Mouse (Mus musculus) CH12.LX (cell line): ENCODE measurements at regions not wholly inside any gene's neighbourhood (a gene's known extent, or its start where the extent isn't known, plus 50 kb on each side); places are given as distances from the start of the nearest gene placed in this dataset.
A peak's percentile ranks its signal among the peaks of the same experiment; 100 is the strongest.

ENCODE experiments used
- DNase-seq: peaks from one replicate; pipeline ENCODE4 v3.0.0-alpha.2; 2013; ENCODE audit errors: extremely low read depth
- H3K27ac ChIP-seq: 2 replicates; pipeline ENCODE4 v1.5.1; 2012; ENCODE audit warnings: low read depth, mild to moderate bottlenecking, control low read depth, moderate library complexity; ENCODE audit not compliant: insufficient read depth
- H3K27me3 ChIP-seq: replicated peaks from 2 replicates; pipeline ENCODE3; 2012; ENCODE audit warnings: inconsistent platforms
- H3K36me3 ChIP-seq, 2 experiments: replicated peaks in 1 of 2; 2 replicates each; pipeline versions ENCODE3 to v1.6.1; 2012; ENCODE audit warnings: inconsistent platforms in 1 of 2, low read length in 1 of 2, mild to moderate bottlenecking in 1 of 2, mixed read lengths in 1 of 2, moderate library complexity in 1 of 2; ENCODE audit not compliant: control insufficient read depth in 1 of 2, insufficient read depth in 1 of 2
- H3K4me1 ChIP-seq, 2 experiments: 2 replicates each; pipeline ENCODE4 v1.6.1; 2012; ENCODE audit warnings: inconsistent platforms in 1 of 2, moderate library complexity in 1 of 2; ENCODE audit not compliant: insufficient read depth in 2 of 2, control insufficient read depth in 1 of 2
- H3K4me2 ChIP-seq: 2 replicates; pipeline ENCODE4 v1.6.1; 2012; ENCODE audit warnings: low read depth, mild to moderate bottlenecking, control low read depth; ENCODE audit not compliant: poor library complexity, insufficient read depth, severe bottlenecking
- H3K4me3 ChIP-seq, 3 experiments: fragments of 150-350 bp in 1 of 3; sonication (generic) in 1 of 3; replicated peaks in 1 of 3; 2 replicates each; pipeline versions ENCODE3 to v1.5.1; 2011 to 2012; ENCODE audit warnings: low read depth in 2 of 3, low read length in 2 of 3, mild to moderate bottlenecking in 2 of 3, moderate library complexity in 2 of 3, control low read depth in 1 of 3, improper control_type of control experiment in 1 of 3, inconsistent platforms in 1 of 3, mixed read lengths in 1 of 3; ENCODE audit not compliant: poor library complexity in 1 of 3
- H3K79me2 ChIP-seq: replicated peaks from 2 replicates; pipeline ENCODE4 v1.6.1; 2012; ENCODE audit warnings: mild to moderate bottlenecking, moderate library complexity; ENCODE audit not compliant: control insufficient read depth, poor library complexity, insufficient read depth, severe bottlenecking; ENCODE audit errors: extremely low read depth
- H3K9ac ChIP-seq: 2 replicates; pipeline ENCODE4 v1.6.1; 2012; ENCODE audit warnings: low read depth, mild to moderate bottlenecking, control low read depth, moderate library complexity; ENCODE audit not compliant: insufficient read depth
- H3K9me3 ChIP-seq: replicated peaks from 2 replicates; pipeline ENCODE3; 2012; ENCODE audit warnings: low read length, inconsistent platforms, mixed read lengths
- BHLHE40 ChIP-seq: IDR thresholded peaks from 2 replicates; pipeline ENCODE4 v1.6.1; 2011; ENCODE audit warnings: mild to moderate bottlenecking, low read depth, low read length, improper control_type of control experiment
- CHD1 ChIP-seq: IDR thresholded peaks from 2 replicates; pipeline ENCODE4 v1.6.1; 2012; ENCODE audit warnings: low read depth, low read length, improper control_type of control experiment, inconsistent platforms
- ELF1 ChIP-seq: IDR thresholded peaks from 2 replicates; pipeline ENCODE4 v1.6.1; 2014; ENCODE audit warnings: low read depth, mild to moderate bottlenecking, inconsistent platforms, low read length, improper control_type of control experiment
- EP300 ChIP-seq: IDR thresholded peaks from 2 replicates; pipeline ENCODE4 v1.6.1; 2011; ENCODE audit warnings: low read length, improper control_type of control experiment
- ETS1 ChIP-seq: conservative IDR thresholded peaks from 2 replicates; pipeline ENCODE4 v1.6.1; 2012; ENCODE audit warnings: low read depth, mild to moderate bottlenecking, inconsistent platforms, low read length, improper control_type of control experiment, moderate library complexity
- IRF4 ChIP-seq: IDR thresholded peaks from 2 replicates; pipeline ENCODE4 v1.6.1; 2014; ENCODE audit warnings: low read depth, mild to moderate bottlenecking, inconsistent platforms, low read length, improper control_type of control experiment
- JUN ChIP-seq: IDR thresholded peaks from 2 replicates; pipeline ENCODE4 v1.6.1; 2011; ENCODE audit warnings: low read depth, mild to moderate bottlenecking, low read length, improper control_type of control experiment, moderate library complexity; ENCODE audit not compliant: insufficient read depth
- MAZ ChIP-seq: IDR thresholded peaks from 2 replicates; pipeline ENCODE4 v1.6.1; 2012; ENCODE audit warnings: low read depth, mild to moderate bottlenecking, inconsistent platforms, low read length, improper control_type of control experiment, moderate library complexity
- MEF2A ChIP-seq: IDR thresholded peaks from 2 replicates; pipeline ENCODE4 v1.6.1; 2014; ENCODE audit warnings: low read depth, mild to moderate bottlenecking, inconsistent platforms, low read length, improper control_type of control experiment, borderline replicate concordance
- NRF1 ChIP-seq: IDR thresholded peaks from 2 replicates; pipeline ENCODE4 v1.6.1; 2014; ENCODE audit warnings: low read depth, mild to moderate bottlenecking, inconsistent platforms, low read length, improper control_type of control experiment, moderate library complexity
- RCOR1 ChIP-seq: conservative IDR thresholded peaks from 2 replicates; pipeline ENCODE4 v1.6.1; 2012; ENCODE audit warnings: low read depth, mild to moderate bottlenecking, inconsistent platforms, low read length, improper control_type of control experiment
- SMC3 ChIP-seq: IDR thresholded peaks from 2 replicates; pipeline ENCODE4 v1.6.1; 2011; ENCODE audit warnings: low read depth, low read length, improper control_type of control experiment
- UBTF ChIP-seq: IDR thresholded peaks from 2 replicates; pipeline ENCODE4 v1.6.1; 2012; ENCODE audit warnings: low read depth, mild to moderate bottlenecking, inconsistent platforms, low read length, improper control_type of control experiment, moderate library complexity
- USF1 ChIP-seq: IDR thresholded peaks from 2 replicates; pipeline ENCODE4 v1.6.1; 2014; ENCODE audit warnings: low read depth, mild to moderate bottlenecking, inconsistent platforms, low read length, improper control_type of control experiment
- USF2 ChIP-seq: conservative IDR thresholded peaks from 2 replicates; pipeline ENCODE4 v1.6.1; 2011; ENCODE audit warnings: low read depth, low read length, improper control_type of control experiment
- ZKSCAN1 ChIP-seq: IDR thresholded peaks from 2 replicates; pipeline ENCODE4 v1.6.1; 2012; ENCODE audit warnings: low read depth, inconsistent platforms, low read length, improper control_type of control experiment, borderline replicate concordance
- ZMIZ1 ChIP-seq: IDR thresholded peaks from 2 replicates; pipeline ENCODE4 v1.6.1; 2012; ENCODE audit warnings: low read depth, mild to moderate bottlenecking, inconsistent platforms, low read length, improper control_type of control experiment
- ZNF384 ChIP-seq: IDR thresholded peaks from 2 replicates; pipeline ENCODE4 v1.6.1; 2012; ENCODE audit warnings: low read depth, low read length, improper control_type of control experiment, inconsistent platforms
- dilution Hi-C: fragments of 300-500 bp; cut with MboI; formaldehyde crosslinking; loops from 2 replicates; pipeline ENCODE4 v1.14.3; 2020; ENCODE audit warnings: low sequenced_read_pairs; ENCODE audit not compliant: extremely low pct_unique_long_range_greater_than_20kb, extremely low pct_ligation_motif_present
- in situ Hi-C: fragments of 300-500 bp; cut with MboI; formaldehyde crosslinking; loops from 3 replicates; pipeline ENCODE4 v1.14.3; 2019; ENCODE audit warnings: low sequenced_read_pairs, low pct_ligation_motif_present, low pct_unique_long_range_greater_than_20kb, mixed read lengths

DNA sequence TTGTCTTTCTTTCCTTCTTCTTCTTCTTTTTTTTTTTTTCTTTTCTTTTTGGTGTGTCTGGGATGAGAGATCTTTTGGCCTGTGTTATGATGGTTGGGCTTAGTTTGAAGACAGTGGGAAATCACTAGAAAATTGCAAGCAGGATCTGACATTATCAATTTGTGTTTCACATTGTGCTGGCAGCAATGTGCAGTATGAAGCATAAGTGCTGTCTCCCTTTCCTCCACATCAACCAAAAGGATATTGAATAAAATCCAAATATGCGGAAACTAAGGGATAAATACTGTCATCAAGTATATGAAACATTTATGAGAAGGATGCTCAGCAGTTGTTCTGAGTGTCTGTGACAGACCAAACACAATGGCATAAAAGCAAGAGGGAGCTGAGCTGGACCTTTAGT, 1144.4 kb upstream of the Zeb2 start:
- Histone ChIP-seq H3K36me3 (no peaks in the 10 kb centered on the region), H3K4me2 (no peak overlapping the region), H3K79me2 (no peaks in the 10 kb centered on the region), H3K4me3 (no peak overlapping the region), H3K9me3 (no peaks in the 10 kb centered on the region), H3K4me1 (no peaks in the 10 kb centered on the region), H3K27me3 (no peaks in the 10 kb centered on the region), H3K27ac (no peak overlapping the region), H3K9ac (no peak overlapping the region)
- in situ Hi-C loops (no loop called here), dilution Hi-C loops (no loop called here)
- DNase-seq = no peak
- TF ChIP-seq USF1 (no peak), ZMIZ1 (no peak), IRF4 (no peak), ETS1 (no peak), ZNF384 (0 out of 2 replicates have a peak, but pooled peaks have one; percentile 4)

DNA sequence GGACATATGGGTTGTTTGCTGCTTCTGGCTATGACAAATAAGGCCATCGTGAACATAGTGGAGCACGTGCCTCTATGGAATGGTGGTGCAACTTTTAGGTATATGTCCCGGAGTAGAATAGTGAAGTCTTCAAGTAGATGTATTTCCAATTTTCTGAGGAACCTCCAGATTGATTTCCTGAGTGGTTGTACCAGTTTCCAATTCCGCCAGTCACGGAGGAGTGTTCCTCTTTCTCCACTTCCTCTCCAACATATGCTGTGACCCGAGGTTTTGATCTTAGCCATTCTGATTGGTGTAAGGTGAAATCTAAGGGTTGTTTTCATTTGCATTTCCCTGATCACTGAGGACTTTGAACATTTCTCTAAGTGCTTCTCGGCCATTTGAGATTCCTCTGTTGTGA, 1134.4 kb upstream of the Zeb2 start:
- in situ Hi-C loops = no loop called here
- no peak for TF ChIP-seq ETS1
- TF ChIP-seq MAZ = no peak
- no peak for TF ChIP-seq UBTF
- no peak for TF ChIP-seq JUN
- no peak for TF ChIP-seq USF1
- TF ChIP-seq NRF1 = no peak
- TF ChIP-seq BHLHE40 = no peak
- TF ChIP-seq SMC3 = no peak
- no peak for TF ChIP-seq MEF2A
- no peak for TF ChIP-seq EP300
- TF ChIP-seq CHD1 = no peak
- no peak for TF ChIP-seq RCOR1
- no peak for TF ChIP-seq ELF1
- no peak for TF ChIP-seq ZKSCAN1
- TF ChIP-seq USF2 = no peak
- no peak for TF ChIP-seq IRF4
- no peak overlapping the region for H3K4me3 ChIP-seq
- no peaks in the 10 kb centered on the region for H3K9me3 ChIP-seq
- H3K4me2 ChIP-seq = no peak overlapping the region
- dilution Hi-C loops = no loop called here
- no peak overlapping the region for H3K27ac ChIP-seq
- no peaks in the 10 kb centered on the region for H3K4me1 ChIP-seq
- no peaks in the 10 kb centered on the region for H3K27me3 ChIP-seq
- H3K36me3 ChIP-seq = no peaks in the 10 kb centered on the region
- DNase-seq = no peak
- no peaks in the 10 kb centered on the region for H3K79me2 ChIP-seq
- H3K9ac ChIP-seq = no peak overlapping the region
